Mouse (Mus musculus): ENCODE measurements around the gene Usp35.

Gene Usp35

DNA sequence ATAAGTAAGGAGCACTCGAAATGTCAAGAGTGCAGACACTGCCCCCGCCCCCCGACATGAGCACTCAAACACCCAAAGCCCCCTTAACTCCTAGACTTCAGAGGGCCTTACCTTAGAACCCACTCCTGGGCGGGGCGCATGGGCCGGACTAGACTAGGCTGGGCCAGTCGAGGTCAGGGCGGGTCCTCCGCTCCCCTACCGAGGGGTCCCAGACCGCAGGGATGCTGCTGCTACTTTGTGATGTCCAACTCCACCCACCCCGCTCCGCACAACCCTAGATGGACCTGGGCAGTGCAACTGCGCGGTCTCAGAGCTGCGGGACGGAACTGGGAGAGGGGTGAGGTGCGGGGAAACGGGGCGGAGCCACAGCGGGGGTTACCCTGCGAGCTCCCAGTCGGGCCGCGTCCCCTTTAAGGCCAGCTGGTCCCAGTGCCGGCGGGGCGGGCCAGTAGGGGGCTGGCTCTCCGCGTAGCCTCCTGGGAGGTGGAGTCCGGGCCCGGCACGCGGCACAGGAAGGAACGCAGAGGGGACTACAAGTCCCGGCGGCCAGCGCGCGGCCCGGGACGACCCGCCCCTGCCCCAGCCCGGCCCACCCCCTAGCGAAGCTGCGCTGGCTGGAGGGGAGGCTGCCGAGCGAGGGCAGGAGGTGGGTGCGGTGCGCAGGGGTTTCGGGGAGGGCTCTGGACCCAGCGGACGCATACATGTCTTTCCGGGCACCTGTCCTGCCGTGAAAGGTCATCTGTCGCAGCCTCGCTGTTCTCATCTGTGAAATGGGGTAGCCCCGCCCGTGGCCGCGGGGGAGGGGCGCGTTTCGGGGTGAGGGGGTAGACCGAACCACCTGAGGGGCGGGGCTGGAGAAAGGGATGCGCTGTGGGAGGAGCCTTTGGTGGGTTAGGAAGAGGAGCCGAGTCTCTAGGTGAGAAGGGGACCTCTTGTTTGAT, at the start of gene Usp35, which contains the start of gene Kctd21:
TSS of gene Usp35 (minus strand) at position 295 of the 941 bp plus-strand sequence.
TSS of gene Kctd21 (plus strand) at position 602 of the 941 bp plus-strand sequence.
- peak; percentile 95 for DNase-seq (ENCODE audit: extremely low spot score)

- DNase-seq (ENCODE audit: extremely low spot score) = no peak
Measured at GRCm38 (mm10) chr7:97380500-97381123, 48.8 kb upstream of the Usp35 start.

- no peak for DNase-seq (ENCODE audit: extremely low spot score)
Measured at GRCm38 (mm10) chr7:97379304-97379703, 47.5 kb upstream of the Usp35 start.

DNA sequence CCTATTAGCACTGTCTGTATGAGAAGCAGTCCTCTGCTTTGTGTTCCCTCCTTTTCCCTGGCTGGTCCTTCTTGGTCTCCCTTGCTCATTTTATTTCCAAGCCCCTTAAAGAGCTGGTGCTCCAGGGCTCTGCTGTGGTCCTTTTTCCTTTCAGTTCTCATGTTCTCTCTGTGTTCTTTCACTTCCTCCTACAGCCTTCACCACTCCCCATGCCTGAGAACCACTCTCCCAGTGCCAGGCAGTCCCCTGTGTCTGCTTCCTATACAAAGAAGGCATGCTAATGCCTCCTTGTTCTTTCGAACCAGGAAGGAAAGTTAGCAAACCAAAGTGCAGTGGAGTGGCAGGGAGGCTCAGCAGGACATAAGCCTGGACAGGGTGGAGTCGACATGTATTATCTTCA, 44.1 kb upstream of the Usp35 start:
- no peak for DNase-seq (ENCODE audit: extremely low spot score)

DNA sequence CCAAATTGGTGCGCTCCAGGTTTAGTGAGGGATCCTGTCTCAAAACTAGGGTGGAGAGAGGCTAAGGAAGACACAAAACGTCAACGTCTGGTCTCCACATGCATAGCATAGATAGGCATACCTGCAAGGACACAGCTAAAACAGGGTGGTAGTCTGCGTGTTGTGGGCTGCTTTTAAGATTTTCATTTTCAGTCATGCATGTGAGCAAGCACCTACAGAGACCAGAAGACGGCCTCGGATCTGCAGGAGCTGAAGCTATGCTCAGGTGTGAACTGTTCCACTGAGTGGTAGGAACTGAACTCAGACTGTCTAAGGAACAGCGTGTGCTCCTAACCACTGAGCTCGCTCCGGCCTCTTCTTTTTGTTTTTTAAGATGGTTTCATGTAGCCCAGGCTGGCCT, 43.3 kb upstream of the Usp35 start:
- no peak for DNase-seq (ENCODE audit: extremely low spot score)

DNA sequence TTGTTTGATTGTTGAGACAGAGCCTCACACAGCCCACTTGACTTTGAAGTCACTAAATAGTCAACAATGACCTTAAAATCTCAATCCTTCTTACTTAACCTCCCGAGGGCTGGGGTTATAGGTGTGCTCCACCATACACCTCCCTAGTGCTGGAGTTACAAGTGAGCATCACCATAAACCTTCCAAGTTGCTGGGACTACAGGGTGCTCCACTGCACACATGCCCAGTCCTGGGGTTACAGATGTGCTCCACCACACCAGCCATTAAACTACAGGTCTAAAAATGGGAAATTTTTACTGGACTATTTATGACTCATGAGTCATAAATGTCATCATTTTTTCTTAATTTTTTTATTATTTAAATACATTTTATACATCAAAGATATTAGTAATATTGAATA, 34.1 kb upstream of the Usp35 start:
- DNase-seq (ENCODE audit: extremely low spot score) = no peak

GRCm38 (mm10) chr7:97361467-97361866, 29.6 kb upstream of the Usp35 start:
- peak; percentile 26 for DNase-seq (ENCODE audit: extremely low spot score)

- no peak for DNase-seq (ENCODE audit: extremely low spot score)
Measured at GRCm38 (mm10) chr7:97360955-97361354, 29.1 kb upstream of the Usp35 start.

DNA sequence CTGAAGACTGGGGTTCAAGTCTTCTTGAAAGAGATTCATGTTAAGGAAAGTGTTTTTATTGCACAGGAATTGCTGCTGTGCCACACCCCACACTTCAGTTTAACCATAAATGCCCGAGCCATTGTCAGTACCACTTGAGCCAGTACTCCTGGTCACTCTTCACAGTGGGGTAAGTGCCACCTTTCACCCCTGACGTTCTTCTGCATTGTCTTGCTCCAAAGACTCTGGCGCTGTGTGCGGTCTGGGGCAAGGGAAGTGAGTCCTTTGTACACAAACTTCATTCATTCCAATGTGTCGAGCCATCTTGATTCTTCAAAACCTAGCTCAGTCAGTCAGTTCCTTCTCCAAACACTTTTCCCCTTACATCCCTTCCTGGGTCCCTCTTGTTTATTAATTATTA, 28.3 kb upstream of the Usp35 start:
- no peak for DNase-seq (ENCODE audit: extremely low spot score)

DNA sequence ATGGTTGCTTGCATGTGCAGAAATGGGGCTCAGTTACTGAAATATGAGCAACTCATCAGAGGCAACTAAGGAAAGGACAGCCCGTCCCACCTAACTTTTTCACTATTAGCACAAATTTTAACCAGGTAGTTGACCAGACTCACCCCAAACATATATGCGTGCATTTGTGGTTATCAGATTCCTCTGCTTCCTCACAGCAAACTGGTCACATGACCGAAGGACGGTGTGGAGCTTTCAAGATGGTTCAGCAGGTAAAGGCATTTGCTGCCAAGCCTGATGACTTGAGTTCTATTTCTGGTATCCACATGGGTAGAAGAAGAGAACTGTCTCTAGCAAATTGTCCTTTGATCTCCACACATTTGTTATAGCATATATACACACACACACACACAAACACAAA, 26.5 kb upstream of the Usp35 start:
- DNase-seq (ENCODE audit: extremely low spot score) = no peak

DNA sequence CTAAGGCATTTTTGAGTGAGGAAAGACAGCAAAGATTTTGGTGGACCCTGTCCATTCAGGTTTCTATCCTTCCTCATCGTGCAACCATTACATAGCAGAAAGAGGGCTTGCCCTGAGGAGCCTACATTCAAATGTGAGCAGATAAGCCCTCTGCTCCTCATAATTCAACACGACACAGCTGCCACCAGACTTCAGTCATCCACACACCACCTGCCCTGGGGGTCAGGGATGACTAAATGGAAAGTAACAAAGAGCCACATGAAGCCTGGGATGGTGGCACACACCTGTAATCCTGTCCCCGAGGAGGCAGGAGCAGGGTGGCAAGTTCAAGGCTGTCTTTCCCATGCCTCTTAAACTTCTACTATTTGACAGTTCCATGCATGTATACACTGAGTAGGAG, 26.0 kb upstream of the Usp35 start:
- no peak for DNase-seq (ENCODE audit: extremely low spot score)

GRCm38 (mm10) chr7:97356875-97357276, 25.1 kb upstream of the Usp35 start:
- DNase-seq (ENCODE audit: extremely low spot score) = no peak

- no peak for DNase-seq (ENCODE audit: extremely low spot score)
Measured at GRCm38 (mm10) chr7:97356253-97356652, 24.4 kb upstream of the Usp35 start.

- no peak for DNase-seq (ENCODE audit: extremely low spot score)
Measured at GRCm38 (mm10) chr7:97355068-97355841, 23.4 kb upstream of the Usp35 start.

GRCm38 (mm10) chr7:97353356-97353755, 21.5 kb upstream of the Usp35 start:
- DNase-seq (ENCODE audit: extremely low spot score) = no peak

GRCm38 (mm10) chr7:97351792-97352513, 20.1 kb upstream of the Usp35 start:
- no peak for DNase-seq (ENCODE audit: extremely low spot score)

DNA sequence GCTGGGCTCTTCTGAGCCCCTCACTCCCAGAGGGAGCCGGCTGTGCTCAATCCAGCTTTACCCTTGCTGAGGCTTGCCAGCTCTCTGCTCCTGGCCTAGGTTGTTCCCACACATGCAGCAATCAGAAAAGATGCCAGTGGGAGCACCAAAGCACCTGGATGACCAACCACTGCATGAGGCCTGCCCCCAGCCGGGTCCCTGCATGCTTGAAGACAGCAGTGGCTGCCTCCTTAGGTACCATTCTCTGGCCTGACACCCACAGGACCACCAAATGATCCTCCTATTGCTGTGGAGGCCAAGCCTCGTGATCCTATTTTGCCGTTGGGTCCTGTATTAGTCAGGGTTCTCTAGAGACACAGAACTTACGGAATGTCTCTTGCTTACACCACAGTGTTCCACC, 19.1 kb upstream of the Usp35 start:
- no peak for DNase-seq (ENCODE audit: extremely low spot score)

GRCm38 (mm10) chr7:97349438-97349837, 17.6 kb upstream of the Usp35 start:
- DNase-seq (ENCODE audit: extremely low spot score) = no peak

DNA sequence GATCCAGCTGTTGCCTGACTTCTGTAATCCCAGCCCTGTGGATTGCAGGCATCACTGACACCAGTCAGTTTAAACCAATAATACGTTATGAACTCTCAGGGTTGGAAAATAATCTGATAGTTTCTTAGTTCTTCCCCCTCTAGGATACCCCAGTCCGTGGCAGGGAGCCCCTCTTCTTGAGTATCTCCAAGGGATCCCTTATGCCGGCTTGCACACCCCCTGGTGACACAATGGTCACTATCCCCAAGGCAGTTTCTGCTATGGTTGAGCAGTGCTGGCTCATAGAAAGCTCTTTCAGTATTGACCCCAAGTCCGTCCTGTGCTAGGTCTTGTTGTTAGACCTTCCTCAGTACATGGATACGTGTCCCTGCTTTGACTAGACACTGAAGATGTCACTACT, 17.0 kb upstream of the Usp35 start:
- DNase-seq (ENCODE audit: extremely low spot score) = no peak

- no peak for DNase-seq (ENCODE audit: extremely low spot score)
Measured at GRCm38 (mm10) chr7:97348318-97348717, 16.5 kb upstream of the Usp35 start.

DNA sequence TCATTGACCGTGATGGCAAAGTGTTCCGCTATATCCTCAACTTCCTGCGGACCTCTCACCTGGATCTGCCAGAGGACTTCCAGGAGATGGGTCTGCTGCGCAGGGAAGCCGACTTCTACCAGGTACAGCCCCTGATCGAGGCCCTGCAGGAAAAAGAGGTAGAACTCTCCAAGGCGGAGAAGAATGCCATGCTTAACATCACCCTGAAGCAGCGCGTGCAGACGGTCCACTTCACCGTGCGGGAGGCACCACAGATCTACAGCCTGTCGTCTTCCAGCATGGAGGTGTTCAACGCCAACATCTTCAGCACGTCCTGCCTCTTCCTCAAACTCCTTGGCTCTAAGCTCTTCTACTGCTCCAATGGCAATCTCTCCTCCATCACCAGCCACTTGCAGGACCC, 15.6 kb upstream of the Usp35 start:
- no peak for DNase-seq (ENCODE audit: extremely low spot score)

GRCm38 (mm10) chr7:97346822-97347166, 15.0 kb upstream of the Usp35 start:
- DNase-seq (ENCODE audit: extremely low spot score) = no peak

Data from embryo, embryonic 9.5 days (tissue).